Mouse (Mus musculus) lung, postnatal 0 days (tissue): ENCODE results near the gene Anapc1. TPM values are rescaled to one million over a fixed set of nuclear protein-coding genes. Genes with fewer than 3 reads are reported as not detected.
A peak's percentile ranks its signal among the peaks of the same experiment; 100 is the strongest.

Experiments used
- ATAC-seq: fragments of 200-750 bp; cut with Nextera tagmentation; 2 replicates; pipeline ENCODE4 v1.8.0; 2017; ENCODE audit warnings: moderate library complexity
- DNase-seq: peaks from one replicate; pipeline ENCODE4 v3.0.0-alpha.2; 2016; ENCODE audit warnings: low spot score
- H3K27ac ChIP-seq: fragments of 300-500 bp; sonication (generic); 2 replicates; pipeline ENCODE4 v1.5.1; 2014; ENCODE audit warnings: antibody characterized with exemption, mild to moderate bottlenecking, low read length, mixed read lengths
- H3K27me3 ChIP-seq: fragments of 300-500 bp; sonication (generic); replicated peaks from 2 replicates; pipeline ENCODE4 v1.6.1; 2014; ENCODE audit warnings: low read length, mixed read lengths; ENCODE audit not compliant: insufficient read depth
- H3K36me3 ChIP-seq: fragments of 300-500 bp; sonication (generic); 2 replicates; pipeline ENCODE4 v1.6.1; 2014; ENCODE audit warnings: low read length, mixed read lengths; ENCODE audit not compliant: insufficient read depth
- H3K4me1 ChIP-seq: fragments of 300-500 bp; sonication (generic); 2 replicates; pipeline ENCODE4 v1.6.1; 2014; ENCODE audit warnings: antibody characterized with exemption, low read depth, low read length, mixed read lengths; ENCODE audit not compliant: insufficient read depth
- H3K4me2 ChIP-seq: fragments of 300-500 bp; sonication (generic); replicated peaks from 2 replicates; pipeline ENCODE4 v1.6.1; 2014; ENCODE audit warnings: low read depth, mild to moderate bottlenecking, low read length, moderate library complexity, mixed read lengths
- H3K4me3 ChIP-seq: fragments of 300-500 bp; sonication (generic); 2 replicates; pipeline ENCODE4 v1.5.1; 2014; ENCODE audit warnings: low read depth, low read length
- H3K9ac ChIP-seq: fragments of 300-500 bp; sonication (generic); replicated peaks from 2 replicates; pipeline ENCODE4 v1.6.1; 2014; ENCODE audit warnings: low read depth, mild to moderate bottlenecking
- H3K9me3 ChIP-seq: fragments of 300-500 bp; sonication (generic); 2 replicates; pipeline ENCODE4 v1.6.1; 2016; ENCODE audit warnings: low read length, mixed read lengths
- CTCF ChIP-seq: IDR thresholded peaks from 2 replicates; pipeline ENCODE4 v1.5.1; 2016; ENCODE audit warnings: antibody characterized with exemption, mild to moderate bottlenecking
- EP300 ChIP-seq: IDR thresholded peaks from 2 replicates; pipeline ENCODE4 v1.6.1; 2016; ENCODE audit warnings: antibody characterized with exemption, mild to moderate bottlenecking, control low read depth
- WGBS: fragments of 180-500 bp; shearing (Covaris S2); extraction: QIAGEN DNeasy Blood & Tissue Kit; methylation state at CpG from one replicate; pipeline ENCODE4 v1.1.7; 2014; 5-methylcytosine and 5-hydroxymethylcytosine counted together
- polyA plus RNA-seq: library from polyadenylated mRNA; unstranded; fragments of >200 nt; fragmentation: Nextera tagmentation; extraction: Ambion mirVana; gene quantifications from 2 replicates; pipeline ENCODE4 v1.2.1, GENCODE M21; 2015

The Anapc1 gene
- polyA plus RNA-seq, 1 experiment from 2014 or later, result 15.9 TPM

- DNase-seq, result no peak
- Histone ChIP-seq H3K36me3 (no peaks in the 10 kb centered on the region), H3K4me3 (no peak overlapping the region), H3K4me1 (peaks cover 17% of the 10 kb centered on the region; the same call in 1 of the 2 replicates), H3K4me2 (no peak overlapping the region), H3K27me3 (no peaks in the 10 kb centered on the region), H3K9me3 (no peaks in the 10 kb centered on the region), H3K27ac (no peak overlapping the region), H3K9ac (no peak overlapping the region)
- TF ChIP-seq EP300 (no peak), CTCF (no peak)
- WGBS, result 59% methylated on average over 7 of the region's 7 CpGs
- ATAC-seq, result peak; percentile 43
Observed at GRCm38 (mm10) chr2:128714724-128715241, 27.6 kb upstream of the Anapc1 start.

DNA sequence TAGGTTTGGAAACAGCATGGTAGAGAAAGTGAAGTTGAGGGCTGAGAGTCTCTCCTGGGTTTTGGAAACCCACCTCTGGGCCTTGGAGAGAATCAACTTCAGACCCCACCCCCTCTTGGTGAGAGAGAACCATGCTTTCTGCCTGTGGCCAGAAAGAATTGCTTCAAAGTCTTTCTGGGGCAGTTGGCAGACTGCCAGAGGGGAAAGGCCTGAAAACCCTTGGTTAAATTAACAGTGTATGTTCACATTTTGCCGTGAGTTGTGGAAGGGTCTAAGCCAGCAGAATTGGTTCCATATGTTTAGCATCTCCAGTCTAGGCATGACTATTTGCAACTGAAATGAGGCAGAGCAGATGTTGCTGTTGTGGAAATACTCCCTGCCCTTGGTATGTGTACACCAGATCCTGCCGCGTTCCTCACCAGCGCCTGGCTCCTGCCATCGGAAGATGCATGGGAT lies 26.4 kb upstream of the Anapc1 start:
- DNase-seq (peak; percentile 67), ATAC-seq (peak; percentile 58)
- Histone ChIP-seq H3K4me1 (peaks cover 18% of the 10 kb centered on the region; the same call in 1 of the 2 replicates), H3K4me2 (no peak overlapping the region), H3K36me3 (no peaks in the 10 kb centered on the region), H3K9ac (no peak overlapping the region), H3K27ac (peak overlapping the region; percentile 54; the same call in 1 of the 2 replicates), H3K27me3 (no peaks in the 10 kb centered on the region), H3K4me3 (no peak overlapping the region), H3K9me3 (no peaks in the 10 kb centered on the region)
- 42% methylated on average over 5 of the region's 5 CpGs for WGBS
- TF ChIP-seq CTCF (no peak), EP300 (no peak)

GRCm38 (mm10) chr2:128712940-128713339 lies 25.7 kb upstream of the Anapc1 start:
- TF ChIP-seq CTCF (no peak), EP300 (no peak)
- Histone ChIP-seq H3K4me3 (no peak overlapping the region), H3K9ac (no peak overlapping the region), H3K36me3 (no peaks in the 10 kb centered on the region), H3K4me2 (no peak overlapping the region), H3K4me1 (peaks cover 16% of the 10 kb centered on the region; the same call in 1 of the 2 replicates), H3K9me3 (no peaks in the 10 kb centered on the region), H3K27me3 (no peaks in the 10 kb centered on the region), H3K27ac (no peak overlapping the region)
- ATAC-seq (no peak), DNase-seq (no peak)
- WGBS, result 63% methylated on average over 6 of the region's 6 CpGs

DNA sequence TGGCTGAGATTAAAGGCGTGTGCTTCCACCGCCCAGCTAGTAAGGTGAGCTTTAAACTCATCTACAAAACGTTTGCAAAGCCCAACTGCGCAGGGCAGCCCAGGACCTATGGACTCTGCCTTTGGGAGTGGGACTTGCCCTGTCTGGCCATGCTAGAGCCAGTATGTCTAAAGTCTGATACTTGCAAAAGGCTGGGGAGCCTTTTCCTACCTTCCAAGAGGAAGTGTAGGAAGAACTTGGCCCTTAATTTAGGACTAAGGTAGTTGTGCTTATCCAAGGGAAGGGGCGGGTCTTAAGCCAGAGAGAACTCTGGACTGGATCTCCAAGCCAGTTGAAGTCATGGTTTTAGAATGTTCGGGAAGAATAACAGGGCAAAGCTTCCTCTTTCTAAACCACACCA lies 23.4 kb upstream of the Anapc1 start:
- Histone ChIP-seq H3K4me2 (no peak overlapping the region), H3K4me1 (peaks cover 16% of the 10 kb centered on the region; the same call in 1 of the 2 replicates), H3K36me3 (no peaks in the 10 kb centered on the region), H3K27me3 (no peaks in the 10 kb centered on the region), H3K9ac (no peak overlapping the region), H3K27ac (no peak overlapping the region), H3K9me3 (no peaks in the 10 kb centered on the region), H3K4me3 (no peak overlapping the region)
- 76% methylated on average over 6 of the region's 6 CpGs for WGBS
- no peak for ATAC-seq
- TF ChIP-seq EP300 (no peak), CTCF (no peak)
- no peak for DNase-seq

DNA sequence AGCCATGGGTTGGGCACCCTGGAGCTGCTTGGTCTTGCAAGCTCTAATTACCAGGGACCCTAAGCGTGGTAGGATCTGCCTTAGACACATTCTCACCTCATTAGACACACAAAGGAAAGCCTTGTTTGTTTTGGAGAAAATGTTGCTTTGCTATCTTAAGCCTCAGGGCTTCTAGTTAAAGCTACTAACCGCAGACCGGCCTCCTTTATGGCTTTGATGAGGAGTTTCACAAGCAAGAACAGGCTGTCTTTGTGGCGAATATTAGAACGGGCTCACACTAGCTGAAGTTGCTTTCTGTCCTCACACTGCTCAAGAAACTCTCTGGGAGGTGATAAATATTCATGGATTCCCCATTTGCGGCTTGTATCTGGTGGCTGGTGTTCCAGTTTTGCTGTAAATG lies 22.1 kb upstream of the Anapc1 start:
- no peak overlapping the region for H3K27ac ChIP-seq
- peaks cover 13% of the 10 kb centered on the region; the same call in 1 of the 2 replicates for H3K4me1 ChIP-seq
- no peak for TF ChIP-seq CTCF
- no peak for TF ChIP-seq EP300
- ATAC-seq, result no peak
- H3K4me3 ChIP-seq, result no peak overlapping the region
- peak; percentile 32 for DNase-seq
- no peaks in the 10 kb centered on the region for H3K36me3 ChIP-seq
- 53% methylated on average over 6 of the region's 6 CpGs for WGBS
- no peak overlapping the region for H3K9ac ChIP-seq
- H3K4me2 ChIP-seq, result no peak overlapping the region
- H3K27me3 ChIP-seq, result no peaks in the 10 kb centered on the region
- H3K9me3 ChIP-seq, result no peaks in the 10 kb centered on the region

- H3K36me3 ChIP-seq, result no peaks in the 10 kb centered on the region
- H3K4me2 ChIP-seq, result peak overlapping the region; percentile 33; the same call in 1 of the 2 replicates
- 56% methylated on average over 3 of the region's 3 CpGs for WGBS
- H3K9ac ChIP-seq, result no peak overlapping the region
- no peak overlapping the region for H3K27ac ChIP-seq
- H3K9me3 ChIP-seq, result no peaks in the 10 kb centered on the region
- H3K27me3 ChIP-seq, result no peaks in the 10 kb centered on the region
- TF ChIP-seq CTCF, result peak; percentile 43
- TF ChIP-seq EP300, result peak; percentile 70; the same call in 1 of the 2 replicates
- ATAC-seq, result peak; percentile 85
- H3K4me1 ChIP-seq, result peaks cover 3% of the 10 kb centered on the region; the same call in 1 of the 2 replicates
- peak; percentile 41 for DNase-seq
- no peak overlapping the region for H3K4me3 ChIP-seq
Observed at GRCm38 (mm10) chr2:128704474-128704873, 17.3 kb upstream of the Anapc1 start.
